Mouse (Mus musculus): Measurements from ENCODE around the gene Sf3b3.

Gene Sf3b3

DNA sequence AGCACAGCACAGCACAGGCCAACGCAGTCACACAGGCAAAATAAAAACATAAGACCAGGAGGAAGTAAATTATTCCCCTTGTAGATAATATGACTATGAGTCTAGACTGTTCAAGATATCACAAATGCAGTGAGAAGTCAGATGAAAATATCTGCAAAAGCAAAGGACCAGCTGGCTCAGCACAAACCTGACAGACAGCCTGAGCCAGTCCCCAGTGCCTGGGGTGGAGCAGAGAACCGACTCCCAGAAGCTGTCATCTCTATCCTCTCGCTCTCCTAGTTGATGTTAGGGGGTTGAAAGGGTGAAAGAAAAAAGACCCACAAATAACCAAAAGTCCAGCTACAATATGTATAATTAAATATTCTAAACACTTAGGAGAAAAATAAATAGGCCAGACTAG lies 70.9 kb downstream of the Sf3b3 start:
- DNase-seq (ENCODE audit: low spot score) = no peak

- no peak for DNase-seq (ENCODE audit: low spot score)
These were observed 71.3 kb downstream of the Sf3b3 start for GRCm38 (mm10) chr8:110775316-110775715.

GRCm38 (mm10) chr8:110774725-110775124 lies 71.9 kb downstream of the Sf3b3 start:
- DNase-seq (ENCODE audit: low spot score) = no peak

- no peak for DNase-seq (ENCODE audit: low spot score)
These were observed 72.5 kb downstream of the Sf3b3 start for GRCm38 (mm10) chr8:110774047-110774446.

- DNase-seq (ENCODE audit: low spot score) = no peak
These were observed 74.1 kb downstream of the Sf3b3 start for GRCm38 (mm10) chr8:110772452-110772851.

DNA sequence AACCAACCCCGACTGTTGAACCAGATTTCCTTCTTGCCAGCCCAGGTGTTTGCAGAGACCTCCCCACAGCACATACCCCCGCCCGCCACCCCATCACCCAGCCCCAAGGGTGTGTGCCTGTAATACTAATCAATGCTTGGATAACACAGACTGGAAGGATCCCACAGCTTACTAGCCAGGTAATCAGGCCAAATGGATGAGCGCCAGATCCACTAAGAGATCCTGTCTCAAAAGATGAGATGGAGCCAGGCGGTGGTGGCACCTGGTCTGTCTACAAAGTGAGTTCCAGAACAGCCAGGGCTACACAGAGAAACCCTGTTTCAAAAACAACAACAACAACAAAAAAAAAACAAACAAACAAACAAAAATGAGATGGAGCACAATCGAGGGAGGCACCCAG lies 79.3 kb downstream of the Sf3b3 start:
- DNase-seq (ENCODE audit: low spot score) = no peak

DNA sequence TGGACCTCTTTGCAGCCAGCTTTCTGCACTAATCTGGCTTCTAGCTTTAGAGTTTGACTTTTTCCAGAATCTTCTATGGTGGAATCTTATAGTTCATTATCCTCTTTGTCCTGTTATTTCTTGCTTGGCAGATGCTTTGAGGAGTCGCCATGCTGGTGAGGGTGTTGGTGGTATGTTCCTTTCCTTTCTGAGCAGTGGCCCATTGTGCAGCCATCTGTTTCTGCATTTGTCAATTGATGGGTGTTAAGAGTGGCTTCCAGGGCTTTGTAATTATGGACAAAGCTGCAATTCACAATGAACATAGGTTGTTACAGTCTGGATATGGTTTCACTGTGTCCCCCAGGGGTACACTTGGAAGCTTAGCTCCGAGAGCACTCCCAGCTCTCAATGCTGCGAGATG lies 81.9 kb downstream of the Sf3b3 start:
- no peak for DNase-seq (ENCODE audit: low spot score)

- DNase-seq (ENCODE audit: low spot score) = no peak
These were observed 84.6 kb downstream of the Sf3b3 start for GRCm38 (mm10) chr8:110761988-110762387.

GRCm38 (mm10) chr8:110761185-110761584 lies 85.4 kb downstream of the Sf3b3 start:
- no peak for DNase-seq (ENCODE audit: low spot score)

DNA sequence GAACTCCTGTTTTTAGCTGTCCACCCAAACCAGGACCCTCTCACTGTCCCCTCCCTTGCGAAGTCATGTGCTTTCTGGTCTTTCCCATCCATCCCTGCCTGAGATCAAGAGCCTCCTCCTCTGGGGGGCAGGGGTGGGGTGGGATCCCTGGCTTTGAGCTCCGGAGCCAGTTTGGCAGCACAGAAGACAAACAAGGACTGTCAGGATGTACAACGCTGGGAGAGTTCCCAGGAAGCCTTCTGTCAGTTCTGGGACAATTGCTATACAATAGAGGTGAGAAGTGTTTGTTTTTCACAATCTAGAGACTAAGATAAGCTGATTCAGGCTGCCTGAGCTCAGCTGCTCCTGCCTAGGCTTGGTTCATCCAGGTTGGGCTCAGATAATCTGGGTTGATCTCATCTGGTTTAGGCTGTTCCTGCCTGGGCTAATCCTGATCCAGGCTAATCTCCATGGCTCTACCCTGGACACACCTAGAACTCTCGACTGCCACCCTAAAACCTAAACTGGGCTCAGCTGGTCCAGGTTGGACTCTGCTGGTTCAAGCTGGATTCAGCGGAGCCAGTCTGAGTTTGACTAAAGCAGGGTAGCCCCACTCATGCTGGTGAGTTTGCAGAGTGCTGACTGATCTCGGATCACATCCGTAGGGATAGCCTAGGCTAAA lies 86.2 kb downstream of the Sf3b3 start:
- no peak for DNase-seq (ENCODE audit: low spot score)

Data from T-cell, adult 2 months (primary cell).